Mouse (Mus musculus) liver, adult 2 months (tissue): ENCODE results near the gene Sept11.

Experiments
- CTCF ChIP-seq: fragments of 200-500 bp; IDR thresholded peaks from 2 replicates; pipeline ENCODE4 v1.5.1; 2011; ENCODE audit warnings: low read depth, low read length, control low read depth
- POLR2A ChIP-seq: fragments of 200-500 bp; IDR thresholded peaks from 2 replicates; pipeline ENCODE4 v1.6.1; 2011; ENCODE audit warnings: low read length, control low read depth; ENCODE audit not compliant: insufficient read depth; ENCODE audit errors: extremely low read depth

DNA sequence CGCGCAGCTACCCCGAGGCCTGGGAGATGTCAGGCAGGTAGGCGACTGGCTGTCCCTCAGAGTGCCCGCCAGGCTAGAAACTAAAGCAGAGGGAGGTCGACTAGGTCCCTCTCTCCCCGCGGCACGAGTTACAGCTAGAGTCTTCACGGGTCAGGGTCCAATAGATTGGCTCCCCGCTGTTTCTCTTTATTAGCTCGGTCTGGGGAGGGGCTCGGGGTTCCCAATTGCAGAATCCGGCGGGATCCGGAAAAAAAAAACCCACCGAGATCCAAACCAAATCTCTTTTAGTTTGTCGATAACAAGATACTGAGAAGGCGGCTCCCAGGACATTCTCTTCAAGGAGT, 47.9 kb upstream of the Sept11 start:
- TF ChIP-seq CTCF (no peak), POLR2A (no peak)
